Mouse (Mus musculus): ENCODE results near the gene Tpst2.

The Tpst2 gene

GRCm38 (mm10) chr5:112329805-112330564 is 53.5 kb downstream of the Tpst2 start:
- DNase-seq (ENCODE audit: low spot score in 2 of 2): no peak

- DNase-seq (ENCODE audit: low spot score in 2 of 2): no peak
Observed at GRCm38 (mm10) chr5:112335473-112335872, 59.0 kb downstream of the Tpst2 start.

GRCm38 (mm10) chr5:112337004-112337403 is 60.5 kb downstream of the Tpst2 start:
- DNase-seq (ENCODE audit: low spot score in 2 of 2): no peak

- no peak for DNase-seq (ENCODE audit: low spot score in 2 of 2)
Observed at GRCm38 (mm10) chr5:112339215-112339614, 62.7 kb downstream of the Tpst2 start.

GRCm38 (mm10) chr5:112342463-112343204 is 66.1 kb downstream of the Tpst2 start, which contains the start of the genes Srrd and Hps4:
Srrd (minus strand) TSS chr5:112343040.
Hps4 (plus strand) TSS chr5:112343083.
- DNase-seq (ENCODE audit: low spot score in 2 of 2): peak; percentile 72 to 90

GRCm38 (mm10) chr5:112343205-112343595 is 66.7 kb downstream of the Tpst2 start:
- no peak for DNase-seq (ENCODE audit: low spot score in 2 of 2)

GRCm38 (mm10) chr5:112344092-112344960 is 67.8 kb downstream of the Tpst2 start:
- DNase-seq (ENCODE audit: low spot score in 2 of 2): peak in 1 of 2 experiments; percentile 64

GRCm38 (mm10) chr5:112346211-112346965 is 69.9 kb downstream of the Tpst2 start:
- no peak for DNase-seq (ENCODE audit: low spot score in 2 of 2)

GRCm38 (mm10) chr5:112349169-112349568 is 72.7 kb downstream of the Tpst2 start:
- DNase-seq (ENCODE audit: low spot score in 2 of 2): no peak

- no peak for DNase-seq (ENCODE audit: low spot score in 2 of 2)
Observed at GRCm38 (mm10) chr5:112355493-112355892, 79.0 kb downstream of the Tpst2 start.

- no peak for DNase-seq (ENCODE audit: low spot score in 2 of 2)
Observed at GRCm38 (mm10) chr5:112355910-112356309, 79.4 kb downstream of the Tpst2 start, which contains the start of gene Gm6583. Gm6583 (minus strand) TSS chr5:112356033.

GRCm38 (mm10) chr5:112356322-112356721 is 79.8 kb downstream of the Tpst2 start:
- no peak for DNase-seq (ENCODE audit: low spot score in 2 of 2)

GRCm38 (mm10) chr5:112359520-112359919 is 83.0 kb downstream of the Tpst2 start:
- DNase-seq (ENCODE audit: low spot score in 2 of 2): no peak

GRCm38 (mm10) chr5:112360077-112360476 is 83.6 kb downstream of the Tpst2 start:
- no peak for DNase-seq (ENCODE audit: low spot score in 2 of 2)

GRCm38 (mm10) chr5:112364184-112364797 is 87.8 kb downstream of the Tpst2 start:
- no peak for DNase-seq (ENCODE audit: low spot score in 2 of 2)

All from frontal cortex, postnatal 10 days (tissue).